Mouse (Mus musculus) frontal cortex, postnatal 10 days (tissue): Measurements from ENCODE around the gene Abcc5.
A peak's percentile ranks its signal among the peaks of the same experiment; 100 is the strongest.
"Not testable (repeated sequence)": the region's sequence is repeated elsewhere in the genome, so short reads cannot be mapped to it uniquely, and the experiment has no call there.

Source experiments
- DNase-seq, 2 experiments: peaks; one replicate each; pipeline ENCODE4 v3.0.0; 2022; ENCODE audit warnings: low spot score in 2 of 2, mixed read lengths in 1 of 2

The Abcc5 gene

GRCm38 (mm10) chr16:20361496-20361895, 64.7 kb downstream of the Abcc5 start:
- DNase-seq, result not testable (repeated sequence)

- DNase-seq, result no peak
These were observed 66.4 kb downstream of the Abcc5 start for GRCm38 (mm10) chr16:20359643-20360295.

- no peak for DNase-seq
These were observed 68.4 kb downstream of the Abcc5 start for GRCm38 (mm10) chr16:20357837-20358236.

- no peak for DNase-seq
These were observed 71.4 kb downstream of the Abcc5 start for GRCm38 (mm10) chr16:20354762-20355161.

GRCm38 (mm10) chr16:20354011-20354410, 72.2 kb downstream of the Abcc5 start:
- DNase-seq, result no peak

GRCm38 (mm10) chr16:20345464-20345863, 80.7 kb downstream of the Abcc5 start:
- DNase-seq, result no peak

GRCm38 (mm10) chr16:20338616-20339015, 87.6 kb downstream of the Abcc5 start:
- no peak for DNase-seq

GRCm38 (mm10) chr16:20334918-20335317, 91.3 kb downstream of the Abcc5 start:
- DNase-seq, result no peak

- DNase-seq, result no peak
These were observed 97.9 kb downstream of the Abcc5 start for GRCm38 (mm10) chr16:20328306-20328705.

GRCm38 (mm10) chr16:20325286-20325685, 100.9 kb downstream of the Abcc5 start, which contains the start of gene Cyp2ab1:
Gene Cyp2ab1, minus strand, starts transcription at chr16:20325404.
- DNase-seq, result no peak

- DNase-seq, result no peak
These were observed 102.3 kb downstream of the Abcc5 start for GRCm38 (mm10) chr16:20323907-20324306.

GRCm38 (mm10) chr16:20322274-20322673, 103.9 kb downstream of the Abcc5 start:
- DNase-seq, result no peak

GRCm38 (mm10) chr16:20316770-20317169, 109.4 kb downstream of the Abcc5 start:
- no peak for DNase-seq

- no peak for DNase-seq
These were observed 110.9 kb downstream of the Abcc5 start for GRCm38 (mm10) chr16:20315266-20315665.

- no peak for DNase-seq
These were observed 113.9 kb downstream of the Abcc5 start for GRCm38 (mm10) chr16:20312272-20312671.

- peak; percentile 44 to 75 for DNase-seq
These were observed 124.2 kb downstream of the Abcc5 start, which contains the start of gene Parl for GRCm38 (mm10) chr16:20301770-20302649. Gene Parl, minus strand, starts transcription at chr16:20302387.

GRCm38 (mm10) chr16:20300076-20300475, 126.1 kb downstream of the Abcc5 start:
- DNase-seq, result no peak
